Mouse (Mus musculus) kidney, embryonic 16.5 days (tissue): Measurements from ENCODE around the gene Gabrb1. TPM values are rescaled to one million over a fixed set of nuclear protein-coding genes. Genes with fewer than 3 reads are reported as not detected.

Experiments
- ATAC-seq: fragments of 200-750 bp; cut with Nextera tagmentation; 2 replicates; pipeline ENCODE4 v1.8.0; 2017; ENCODE audit warnings: moderate TSS enrichment; ENCODE audit not compliant: low FRiP score, low TSS enrichment
- H3K27ac ChIP-seq: fragments of 300-500 bp; sonication (generic); 2 replicates; pipeline ENCODE4 v1.5.1; 2014; ENCODE audit warnings: low read length
- H3K27me3 ChIP-seq: fragments of 300-500 bp; sonication (generic); 2 replicates; pipeline ENCODE4 v1.6.1; 2014; ENCODE audit warnings: low read length, control low read depth, mixed read lengths; ENCODE audit not compliant: insufficient read depth
- H3K36me3 ChIP-seq: fragments of 300-500 bp; sonication (generic); 2 replicates; pipeline ENCODE4 v1.6.1; 2014; ENCODE audit warnings: low read length, control low read depth, mixed read lengths; ENCODE audit not compliant: insufficient read depth
- H3K4me1 ChIP-seq: fragments of 300-500 bp; sonication (generic); 2 replicates; pipeline ENCODE4 v1.6.1; 2014; ENCODE audit warnings: low read length, control low read depth, mixed read lengths; ENCODE audit not compliant: insufficient read depth
- H3K4me2 ChIP-seq: fragments of 300-500 bp; sonication (generic); replicated peaks from 2 replicates; pipeline ENCODE4 v1.6.1; 2014; ENCODE audit warnings: low read depth, low read length
- H3K4me3 ChIP-seq: fragments of 300-500 bp; sonication (generic); 2 replicates; pipeline ENCODE4 v1.5.1; 2014; ENCODE audit warnings: mild to moderate bottlenecking, low read length
- H3K9ac ChIP-seq: fragments of 300-500 bp; sonication (generic); replicated peaks from 2 replicates; pipeline ENCODE4 v1.6.1; 2014; ENCODE audit warnings: low read length
- H3K9me3 ChIP-seq: fragments of 300-500 bp; sonication (generic); 2 replicates; pipeline ENCODE4 v1.6.1; 2016; ENCODE audit warnings: low read length, control low read depth
- WGBS: fragments of 180-500 bp; shearing (Covaris S2); extraction: QIAGEN DNeasy Blood & Tissue Kit; methylation state at CpG from one replicate; pipeline ENCODE4 v1.1.7; 2014; 5-methylcytosine and 5-hydroxymethylcytosine counted together
- polyA plus RNA-seq: library from polyadenylated mRNA; unstranded; fragments of >200 nt; fragmentation: Nextera tagmentation; extraction: Ambion mirVana; gene quantifications from 2 replicates; pipeline ENCODE4 v1.2.1, GENCODE M21; 2015

Gabrb1 gene
- polyA plus RNA-seq, 1 experiment from 2014 or later: 0.29 TPM

GRCm38 (mm10) chr5:72191154-72191553 is 533.2 kb downstream of the Gabrb1 start:
- no peaks in the 10 kb centered on the region for H3K36me3 ChIP-seq
- no peak overlapping the region for H3K27ac ChIP-seq
- no peaks in the 10 kb centered on the region for H3K4me1 ChIP-seq
- H3K27me3 ChIP-seq: no peaks in the 10 kb centered on the region
- H3K9ac ChIP-seq: no peak overlapping the region
- 80% methylated on average over 7 of the region's 7 CpGs for WGBS
- H3K4me2 ChIP-seq: no peak overlapping the region
- 0 out of 2 replicates have a peak, but pooled peaks cover 2% of the 10 kb centered on the region for H3K9me3 ChIP-seq
- H3K4me3 ChIP-seq: no peak overlapping the region
- ATAC-seq: no peak

- Histone ChIP-seq H3K36me3 (no peaks in the 10 kb centered on the region), H3K9ac (no peak overlapping the region), H3K4me3 (no peak overlapping the region), H3K4me2 (no peak overlapping the region), H3K27me3 (no peaks in the 10 kb centered on the region), H3K9me3 (0 out of 2 replicates have a peak, but pooled peaks cover 2% of the 10 kb centered on the region), H3K27ac (no peak overlapping the region), H3K4me1 (no peaks in the 10 kb centered on the region)
- WGBS: 88% methylated on average over 5 of the region's 5 CpGs
- no peak for ATAC-seq
Observed at GRCm38 (mm10) chr5:72191932-72192331, 534.0 kb downstream of the Gabrb1 start.

- no peak for ATAC-seq
- 0 out of 2 replicates have a peak, but pooled peaks cover 2% of the 10 kb centered on the region for H3K9me3 ChIP-seq
- H3K9ac ChIP-seq: no peak overlapping the region
- no peak overlapping the region for H3K4me2 ChIP-seq
- no peak overlapping the region for H3K4me3 ChIP-seq
- 87% methylated on average over 1 of the region's 1 CpGs for WGBS
- H3K4me1 ChIP-seq: no peaks in the 10 kb centered on the region
- H3K36me3 ChIP-seq: no peaks in the 10 kb centered on the region
- H3K27me3 ChIP-seq: no peaks in the 10 kb centered on the region
- no peak overlapping the region for H3K27ac ChIP-seq
Observed at GRCm38 (mm10) chr5:72195442-72195841, 537.5 kb downstream of the Gabrb1 start.

Other genes with a start within 250 kb of the Gabrb1 start
- gene Cox7b2, start 109.9 kb upstream of the Gabrb1 start, polyA plus RNA-seq: not detected in 2 replicates
- 3.1 and 3.9 TPM in 2 replicates for gene Gabra4, start 195 bp downstream of the Gabrb1 start, polyA plus RNA-seq